Mouse (Mus musculus) erythroblast, embryonic 14.5 days (primary cell): ENCODE data around the gene 5730522E02Rik.

Experiments used
- GATA1 ChIP-seq: IDR thresholded peaks from 2 replicates; pipeline ENCODE4 v1.6.1; 2012; ENCODE audit warnings: low read length, inconsistent platforms, mixed read lengths
- TAL1 ChIP-seq: IDR thresholded peaks from 3 replicates; pipeline ENCODE4 v1.6.1; 2012; ENCODE audit warnings: low read length, inconsistent platforms, mixed read lengths

GRCm38 (mm10) chr11:25704332-25705168 is 506.0 kb downstream of the 5730522E02Rik start:
- TF ChIP-seq TAL1 (no peak), GATA1 (no peak)
